Mouse (Mus musculus) heart, postnatal 36 days (tissue): ENCODE measurements at regions not wholly inside any gene's neighbourhood (a gene's known extent, or its start where the extent isn't known, plus 50 kb on each side); places are given as distances from the start of the nearest gene placed in this dataset.
"Not testable (repeated sequence)": the region's sequence is repeated elsewhere in the genome, so short reads cannot be mapped to it uniquely, and the experiment has no call there.

Source experiments
- DNase-seq, 2 experiments: peaks; one replicate each; pipeline ENCODE4 v3.0.0; 2021 to 2022
- intact Hi-C: fragments of 180-260 bp; cut with DNase I; formaldehyde crosslinking; loops from one replicate; pipeline ENCODE4 v1.15.1; 2025

DNA sequence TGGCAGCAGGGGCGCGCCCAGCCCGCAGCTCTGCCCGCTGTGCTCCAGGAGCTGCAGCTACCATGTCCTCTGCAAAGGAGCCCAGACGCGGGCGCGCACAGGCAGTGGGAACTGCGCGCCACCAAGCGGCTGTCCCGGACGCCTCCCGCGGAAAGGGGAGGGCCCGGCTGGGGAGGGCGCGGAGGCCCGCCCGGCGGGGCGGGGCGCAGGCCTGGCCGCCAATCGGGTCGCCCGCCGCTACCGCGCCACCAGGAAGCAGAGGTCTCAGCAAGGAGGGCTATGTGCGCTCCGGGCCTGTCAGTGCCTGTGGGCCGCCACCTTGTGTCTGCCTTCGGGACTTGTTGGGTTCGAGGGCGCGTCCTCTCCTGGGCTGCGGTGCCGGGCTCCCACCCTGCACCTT lies 367.0 kb upstream of the Ywhaq start:
- intact Hi-C loops, result not testable (repeated sequence)

DNA sequence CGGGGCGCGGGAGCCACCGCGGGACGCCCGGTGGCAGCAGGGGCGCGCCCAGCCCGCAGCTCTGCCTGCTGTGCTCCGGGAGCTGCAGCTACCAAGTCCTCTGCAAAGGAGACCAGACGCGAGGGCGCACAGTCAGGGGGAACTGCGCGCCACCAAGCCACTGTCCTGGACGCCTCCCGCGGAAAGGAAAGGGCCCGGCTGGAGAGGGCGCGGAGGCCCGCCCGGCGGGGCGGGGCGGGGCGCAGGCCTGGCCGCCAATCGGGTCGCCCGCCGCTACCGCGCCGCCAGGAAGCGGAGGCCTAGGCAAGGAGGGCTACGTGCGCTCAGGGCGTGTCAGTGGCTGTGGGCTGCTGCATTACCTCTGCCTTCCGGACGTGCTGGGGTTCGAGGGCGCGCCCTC lies 361.3 kb upstream of the Ywhaq start:
- peak in 1 of 2 experiments; percentile 8 for DNase-seq
- intact Hi-C loops, result not testable (repeated sequence)

More for the DNA sequence above, 367.0 kb upstream of the Ywhaq start:
- DNase-seq, result peak; percentile 46 to 50

DNA sequence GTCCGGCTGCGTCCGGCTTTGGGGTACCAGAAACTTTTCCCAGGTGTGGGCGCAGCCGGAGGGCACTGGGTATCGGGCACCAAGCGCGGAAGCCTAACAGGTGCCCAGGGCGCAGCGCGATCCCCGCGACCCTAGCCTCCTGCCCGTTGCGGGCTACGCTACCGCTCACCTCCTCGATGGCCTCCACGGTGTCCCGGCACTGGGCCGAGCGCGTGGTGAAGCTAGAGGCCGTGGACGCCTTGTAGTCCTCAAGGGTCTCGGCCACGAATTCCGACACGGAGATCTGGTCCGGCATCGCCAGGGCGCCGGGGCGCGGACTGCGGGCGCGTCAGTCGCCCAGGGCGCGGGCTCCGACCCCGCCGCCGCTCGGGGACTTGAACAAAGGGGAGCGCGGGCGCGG lies 360.9 kb upstream of the Ywhaq start:
- DNase-seq, result not testable (repeated sequence)

DNA sequence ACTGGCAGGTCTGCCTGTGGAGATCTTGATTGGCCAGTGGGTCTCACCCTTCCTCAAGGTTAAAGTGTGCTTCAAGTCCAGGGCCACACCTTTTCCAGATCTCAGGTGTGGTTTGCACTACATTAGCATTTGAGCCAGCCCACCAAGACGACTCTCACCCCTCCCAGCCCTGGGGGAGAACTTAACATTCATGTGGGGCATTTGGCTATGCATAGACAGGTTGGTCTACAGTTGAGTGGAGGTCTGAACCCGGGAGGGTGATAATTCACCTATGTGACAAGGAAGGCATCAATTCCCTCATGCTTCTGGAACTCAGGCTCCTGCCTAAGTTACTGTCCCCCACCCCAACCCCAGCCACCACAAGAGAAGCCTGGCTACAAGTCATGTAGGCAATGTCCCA lies 350.3 kb upstream of the Ywhaq start:
- intact Hi-C loops, DNase-seq: not testable (repeated sequence)

More for the DNA sequence above, 360.9 kb upstream of the Ywhaq start:
- intact Hi-C loops, result not testable (repeated sequence)
